Mouse (Mus musculus) cerebellum, adult 2 months (tissue): ENCODE results near the gene Ush2a.

Source experiments
- CTCF ChIP-seq: fragments of 200-500 bp; IDR thresholded peaks from 2 replicates; pipeline ENCODE4 v1.5.1; 2011; ENCODE audit warnings: low read depth, mild to moderate bottlenecking, control low read depth, low read length, moderate library complexity, borderline replicate concordance; ENCODE audit not compliant: insufficient read depth
- POLR2A ChIP-seq: fragments of 200-500 bp; IDR thresholded peaks from 2 replicates; pipeline ENCODE4 v1.6.1; 2011; ENCODE audit warnings: low read length, control low read depth, borderline replicate concordance; ENCODE audit not compliant: insufficient read depth

DNA sequence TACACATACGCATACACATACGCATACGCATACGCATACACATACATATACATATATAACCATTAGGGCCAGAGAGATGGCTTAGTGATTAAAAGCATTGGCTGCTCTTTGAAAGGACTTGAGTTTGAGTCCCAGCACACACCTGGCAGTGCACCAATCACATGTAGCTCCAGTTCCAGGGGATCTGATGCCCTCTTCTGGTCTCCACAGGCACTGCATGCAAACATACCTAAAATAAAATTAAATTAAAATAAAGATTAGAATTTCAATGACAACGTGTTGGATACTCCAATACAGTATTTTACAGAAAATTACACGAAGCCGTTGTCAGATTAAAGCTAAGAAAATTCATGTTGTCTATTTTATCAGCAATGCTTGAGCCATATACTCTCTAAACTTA lies 336.2 kb downstream of the Ush2a start:
- TF ChIP-seq POLR2A (no peak), CTCF (peak; percentile 17; the same call in 1 of the 2 replicates)
